Mouse (Mus musculus) Patski (cell line): Measurements from ENCODE around the gene Gclc. TPM values are rescaled to one million over a fixed set of nuclear protein-coding genes. Genes with fewer than 3 reads are reported as not detected.

Experiments
- ATAC-seq: fragments of 100-300 bp; one replicate; pipeline ENCODE4 v1.8.0; 2021
- CTCF ChIA-PET: fragments of 350-600 bp; sonication (Branson Sonifier 250); formaldehyde crosslinking; loops from one replicate; lab custom pipeline; 2022; ENCODE audit warnings: inconsistent platforms; lab: Charles Lee
- POLR2A ChIA-PET: fragments of 350-600 bp; sonication (Branson Sonifier 250); formaldehyde crosslinking; loops from one replicate; lab custom pipeline; 2022; ENCODE audit warnings: antibody characterized with exemption, inconsistent platforms; lab: Charles Lee
- DNase-seq: peaks from one replicate; pipeline ENCODE4 v3.0.0-alpha.2; 2011; ENCODE audit warnings: low read depth, low spot score
- H3K27me3 ChIP-seq: fragments of 371-371 bp; one replicate; pipeline ENCODE4 v1.5.1; 2021
- CTCF ChIP-seq: fragments of 100-300 bp; IDR thresholded peaks from one replicate; pipeline ENCODE4 v1.5.1; 2021
- in situ Hi-C: fragments of 300-500 bp; cut with MboI; formaldehyde crosslinking; loops from 3 replicates; pipeline ENCODE4 v1.11.1; 2018; ENCODE audit warnings: low pct_unique_long_range_greater_than_20kb, mixed read lengths
- polyA plus RNA-seq: library from polyadenylated mRNA; unstranded; gene quantifications from one replicate; pipeline ENCODE4 v1.2.3, GENCODE M21; 2021

The Gclc gene
- polyA plus RNA-seq, 1 experiment from 2014 or later: 183 TPM

DNA sequence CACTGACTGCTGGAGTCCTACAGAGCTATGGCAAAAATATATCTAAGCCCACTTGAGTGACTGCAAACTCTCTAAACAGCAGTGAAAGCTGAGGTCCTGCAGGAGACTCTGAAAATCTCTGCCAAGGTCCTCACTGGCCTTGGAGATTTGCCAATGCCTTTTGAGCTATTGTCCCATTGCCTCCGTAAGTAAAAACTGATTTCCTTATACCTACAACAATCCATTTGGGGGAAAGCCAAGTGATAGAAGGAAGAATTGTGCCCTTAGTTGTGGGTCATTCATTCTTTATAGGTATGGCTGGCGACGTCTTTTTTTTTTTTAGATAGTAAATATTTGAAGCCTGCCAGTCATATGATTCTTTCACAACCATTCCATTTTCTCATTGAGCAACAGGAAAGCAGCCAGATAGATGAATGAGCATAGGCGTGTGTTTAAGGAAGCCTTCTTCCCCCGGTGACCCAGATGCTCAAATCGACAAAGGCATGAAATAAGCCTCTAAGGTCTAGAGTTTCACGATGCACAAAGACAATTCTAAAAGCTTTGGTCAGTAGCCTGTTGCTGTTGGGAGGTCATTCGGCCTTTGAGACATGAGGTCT lies 35.4 kb upstream of the Gclc start:
- ATAC-seq (no peak), DNase-seq (no peak)
- H3K27me3 ChIP-seq: no peaks in the 10 kb centered on the region
- CTCF ChIA-PET: interaction anchor here (1.1 to 1.9 kb wide), 4 partner anchors 19 to 39 kb away, joined by 3 to 5 read pairs (median 3); no protein-coding TSS in a partner anchor
- no peak for TF ChIP-seq CTCF
- in situ Hi-C loops: no loop called here
- POLR2A ChIA-PET: interaction anchor here (0.5 kb wide), 1 partner anchor 23 kb away, joined by 3 read pairs; no protein-coding TSS in a partner anchor

DNA sequence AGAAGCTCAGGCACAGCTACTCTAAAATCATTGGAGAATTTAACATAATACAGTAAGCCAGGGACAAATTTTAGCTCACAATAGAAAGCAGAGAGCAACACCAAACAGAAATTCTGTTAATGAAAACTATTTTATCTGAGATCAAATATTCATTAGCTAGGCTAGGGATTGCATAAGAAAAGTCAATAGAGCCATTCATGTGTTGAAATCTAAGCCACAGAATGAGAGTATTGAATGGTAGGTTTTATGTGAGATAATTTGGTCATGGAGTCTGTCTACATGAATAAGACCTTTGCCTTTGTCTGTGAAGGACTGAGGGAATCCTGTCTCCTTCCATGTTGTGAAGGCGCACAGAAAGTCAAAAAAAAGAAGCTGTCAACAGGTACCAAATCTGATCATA lies 34.7 kb upstream of the Gclc start:
- ChIA-PET POLR2A (no interaction called here), CTCF (interaction anchor here (0.9 to 1.9 kb wide), 3 partner anchors 16 to 39 kb away, joined by 3 to 5 read pairs (median 3); no protein-coding TSS in a partner anchor)
- in situ Hi-C loops: no loop called here
- no peak for TF ChIP-seq CTCF
- no peaks in the 10 kb centered on the region for H3K27me3 ChIP-seq
- no peak for ATAC-seq
- no peak for DNase-seq

DNA sequence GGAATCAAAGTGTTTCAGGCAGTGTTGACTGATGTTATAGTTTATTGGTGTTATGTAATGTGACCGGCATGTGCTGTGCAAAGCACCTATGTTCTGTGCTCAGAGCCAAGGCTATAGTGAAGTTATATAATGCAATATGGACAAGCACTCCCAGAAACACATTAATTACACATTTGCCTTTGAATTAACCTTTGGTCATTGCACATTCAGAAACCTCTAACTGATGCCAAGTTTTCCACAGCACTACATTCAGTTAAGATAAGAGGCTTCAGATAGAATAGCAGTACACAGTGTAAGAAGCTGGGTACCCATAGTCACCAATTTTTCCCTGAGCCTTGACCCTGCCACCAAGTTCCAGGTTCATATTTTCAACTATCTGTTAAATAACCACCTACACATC lies 32.0 kb upstream of the Gclc start:
- CTCF ChIA-PET: no interaction called here
- TF ChIP-seq CTCF: no peak
- no peaks in the 10 kb centered on the region for H3K27me3 ChIP-seq
- DNase-seq (no peak), ATAC-seq (no peak)
- in situ Hi-C loops: no loop called here
- POLR2A ChIA-PET: interaction anchor here (0.6 kb wide), 1 partner anchor 243 kb away, joined by 3 read pairs; no protein-coding TSS in a partner anchor

DNA sequence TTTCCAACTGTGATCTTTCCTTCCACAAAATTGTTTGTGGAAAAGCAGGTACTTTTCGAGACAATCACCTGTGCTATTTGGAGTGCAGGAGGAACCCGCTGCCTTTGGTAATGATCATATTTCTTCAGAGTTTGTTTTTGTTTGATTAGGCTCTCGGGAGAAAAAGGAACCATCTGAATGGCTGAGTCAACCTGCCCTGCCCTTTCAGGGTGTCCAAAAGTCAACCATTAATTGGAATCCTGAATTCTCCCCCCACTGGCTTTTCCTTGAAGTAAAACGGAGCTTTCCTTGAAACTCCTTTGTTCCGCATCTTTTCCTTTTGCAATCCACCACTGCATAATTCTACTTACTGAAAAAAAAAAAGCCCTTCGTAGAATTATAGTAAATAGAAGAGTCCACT lies 30.1 kb upstream of the Gclc start:
- POLR2A ChIA-PET: no interaction called here
- no peak for DNase-seq
- H3K27me3 ChIP-seq: no peaks in the 10 kb centered on the region
- in situ Hi-C loops: no loop called here
- CTCF ChIA-PET: no interaction called here
- ATAC-seq: no peak
- no peak for TF ChIP-seq CTCF

DNA sequence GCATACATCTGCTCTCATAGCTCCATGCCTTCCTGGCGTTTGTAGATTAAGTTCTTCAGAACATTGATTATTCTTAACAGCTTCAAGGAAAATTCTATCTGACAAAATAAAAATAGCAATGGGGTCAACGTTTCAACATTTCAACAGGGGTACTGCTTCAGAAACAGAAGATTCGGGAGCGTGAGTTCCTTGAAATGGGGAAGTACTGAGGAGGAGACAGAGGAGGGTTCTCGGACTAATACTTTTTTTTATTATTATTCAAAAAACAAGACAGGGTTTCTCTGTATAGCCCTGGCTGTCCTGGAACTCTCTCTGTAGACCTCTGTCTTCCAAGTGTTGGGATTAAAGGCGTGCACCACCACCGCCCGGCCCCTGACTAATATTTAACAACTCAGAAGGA lies 28.9 kb upstream of the Gclc start:
- ChIA-PET POLR2A (no interaction called here), CTCF (no interaction called here)
- TF ChIP-seq CTCF: no peak
- DNase-seq: no peak
- in situ Hi-C loops: no loop called here
- ATAC-seq: no peak
- H3K27me3 ChIP-seq: no peaks in the 10 kb centered on the region

DNA sequence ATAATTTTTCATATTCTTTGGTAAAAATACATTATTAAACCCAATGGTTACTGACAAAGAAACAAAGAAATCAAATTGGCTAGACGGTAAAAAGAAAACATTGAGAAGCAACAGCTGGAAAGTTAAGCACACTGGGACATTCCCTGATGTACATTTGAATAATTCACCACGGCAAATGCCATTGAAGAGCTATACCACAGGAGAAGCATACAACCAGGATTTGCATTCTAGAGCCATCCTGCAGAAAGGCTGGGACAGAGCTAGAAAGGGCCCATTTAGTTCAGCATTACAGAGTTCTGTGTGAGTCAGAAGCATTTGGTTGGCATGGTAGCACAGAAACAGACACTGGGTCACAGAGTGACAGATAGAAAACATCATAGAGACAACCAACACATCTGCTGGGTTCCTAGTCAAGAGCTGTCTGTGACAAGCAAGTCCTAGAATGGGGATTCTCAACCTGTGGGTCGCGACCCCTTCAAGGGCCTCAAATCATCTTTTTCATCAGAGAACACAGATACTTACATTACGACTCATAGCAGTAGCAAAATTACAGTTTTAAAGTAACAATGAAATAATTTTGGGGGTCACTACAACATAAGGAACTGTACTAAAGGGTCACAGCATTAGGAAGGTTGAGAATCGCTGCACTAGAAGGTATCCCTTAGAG lies 28.2 kb upstream of the Gclc start:
- no peaks in the 10 kb centered on the region for H3K27me3 ChIP-seq
- POLR2A ChIA-PET: interaction anchor here (0.7 kb wide), 1 partner anchor 40 kb away, joined by 8 read pairs; no protein-coding TSS in a partner anchor
- no peak for ATAC-seq
- CTCF ChIA-PET: interaction anchor here (0.9 to 1.4 kb wide), 2 partner anchors 16 to 18 kb away, joined by 3 to 4 read pairs; no protein-coding TSS in a partner anchor
- DNase-seq: no peak
- in situ Hi-C loops: no loop called here
- TF ChIP-seq CTCF: no peak

DNA sequence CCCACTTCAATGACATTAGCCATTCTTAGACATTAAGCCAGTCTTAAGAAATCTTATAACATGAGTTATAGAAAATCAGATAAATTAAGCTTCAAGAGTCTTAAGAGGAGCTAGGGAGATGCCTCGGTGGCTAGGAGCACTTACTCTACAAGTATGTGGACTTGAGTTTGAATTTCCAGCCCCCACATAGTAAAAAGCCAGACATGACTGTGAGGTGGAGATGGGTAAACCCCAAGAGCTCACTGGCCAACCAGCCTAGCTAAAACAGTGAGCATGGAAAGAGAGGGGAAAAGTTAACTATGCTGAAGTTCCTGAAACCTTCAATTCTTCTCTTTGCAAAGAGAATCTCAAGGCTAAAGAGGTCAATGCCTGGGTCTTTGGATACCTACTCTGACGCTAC lies 27.3 kb upstream of the Gclc start:
- H3K27me3 ChIP-seq: no peaks in the 10 kb centered on the region
- POLR2A ChIA-PET: interaction anchor here (0.7 kb wide), 1 partner anchor 39 kb away, joined by 8 read pairs; no protein-coding TSS in a partner anchor
- TF ChIP-seq CTCF: no peak
- CTCF ChIA-PET: interaction anchor here (0.9 to 1.4 kb wide), 2 partner anchors 15 to 41 kb away, joined by 3 to 4 read pairs; no protein-coding TSS in a partner anchor
- ATAC-seq (no peak), DNase-seq (no peak)
- in situ Hi-C loops: no loop called here

DNA sequence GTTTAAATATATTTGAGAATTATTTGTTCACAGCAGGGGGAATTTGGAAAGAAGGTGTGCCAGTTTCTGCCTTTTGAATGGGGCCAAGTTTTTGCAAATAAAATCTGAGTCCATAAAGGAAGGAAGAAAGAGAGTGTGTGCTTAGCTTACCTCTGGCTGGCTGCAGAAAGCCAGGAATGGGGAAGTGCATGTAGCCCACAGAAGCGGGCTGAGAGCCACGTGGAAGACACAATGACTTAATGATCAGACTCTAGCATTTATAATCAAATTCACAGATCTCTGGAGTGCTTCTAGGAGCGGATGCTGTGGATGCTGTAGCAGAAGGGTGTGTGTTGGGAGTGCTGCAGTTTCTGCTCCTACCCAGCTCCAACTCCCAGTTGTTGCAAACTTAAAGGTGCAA lies 22.3 kb upstream of the Gclc start:
- in situ Hi-C loops: no loop called here
- POLR2A ChIA-PET: no interaction called here
- CTCF ChIA-PET: interaction anchor here (1.2 to 2.1 kb wide), 2 partner anchors 10 to 16 kb away, joined by 3 to 4 read pairs; no protein-coding TSS in a partner anchor
- TF ChIP-seq CTCF: no peak
- DNase-seq (no peak), ATAC-seq (no peak)
- H3K27me3 ChIP-seq: no peaks in the 10 kb centered on the region

DNA sequence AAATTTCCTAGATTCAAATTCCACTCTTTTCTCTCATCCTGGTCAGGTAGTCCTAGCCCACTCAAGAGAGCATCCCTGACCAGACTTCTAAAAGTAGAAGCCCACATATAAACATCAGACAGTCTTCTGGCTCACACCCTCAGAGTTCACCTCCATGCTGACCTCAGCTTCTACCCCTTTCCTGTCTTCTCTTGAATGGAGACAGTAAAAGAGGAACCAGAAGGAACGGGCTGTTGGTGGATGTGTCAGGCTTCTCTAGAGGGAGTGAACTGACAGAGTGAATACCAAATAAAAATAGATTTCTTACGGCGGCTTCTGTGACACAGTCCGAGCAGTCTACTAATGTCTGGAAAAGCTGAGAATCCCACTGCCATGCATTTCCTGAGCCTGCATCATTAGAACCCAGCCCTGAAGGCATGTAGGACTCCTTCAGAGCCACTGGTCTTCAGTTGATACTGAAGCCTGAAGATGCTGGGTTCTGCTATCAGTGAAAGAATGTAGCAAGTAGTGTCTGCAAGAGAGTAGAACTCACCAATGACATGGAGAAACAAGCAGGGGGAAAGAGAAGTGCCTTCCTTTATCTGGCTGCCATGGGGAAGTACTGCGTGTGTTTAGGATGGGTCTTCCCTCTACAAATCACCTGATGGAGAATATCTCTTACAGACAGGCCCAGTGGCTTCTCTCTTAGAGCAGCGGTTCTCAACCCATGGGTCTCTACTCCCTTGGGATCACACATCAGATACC lies 16.9 kb upstream of the Gclc start:
- DNase-seq (no peak), ATAC-seq (no peak)
- ChIA-PET CTCF (interaction anchor here (0.7 kb wide), 1 partner anchor 77 kb away, joined by 3 read pairs; no protein-coding TSS in a partner anchor), POLR2A (no interaction called here)
- TF ChIP-seq CTCF: no peak
- no peaks in the 10 kb centered on the region for H3K27me3 ChIP-seq
- in situ Hi-C loops: no loop called here

DNA sequence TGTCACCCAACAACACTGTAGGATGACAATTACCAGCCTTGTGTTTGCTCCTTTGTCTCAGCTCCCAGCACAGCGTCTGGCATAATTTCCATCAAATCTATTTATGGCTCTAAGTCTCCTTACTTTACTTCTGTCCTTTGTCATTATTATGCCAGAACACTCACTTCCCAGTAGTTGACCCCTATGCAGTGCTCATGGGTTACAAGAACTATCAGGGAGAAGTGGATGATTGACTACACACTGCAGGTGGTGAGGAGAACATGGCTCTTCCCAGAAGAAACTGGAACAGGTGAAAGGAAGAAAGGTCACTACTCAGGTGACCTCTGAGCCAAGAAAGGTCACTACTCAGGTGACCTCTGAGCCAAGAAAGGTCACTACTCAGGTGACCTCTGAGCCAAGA lies 12.9 kb upstream of the Gclc start:
- in situ Hi-C loops: no loop called here
- ATAC-seq: no peak
- TF ChIP-seq CTCF: no peak
- POLR2A ChIA-PET: interaction anchor here (0.6 kb wide), 1 partner anchor 23 kb away, joined by 3 read pairs; no protein-coding TSS in a partner anchor
- H3K27me3 ChIP-seq: no peaks in the 10 kb centered on the region
- CTCF ChIA-PET: interaction anchor here (1.0 to 1.5 kb wide), 4 partner anchors 9 to 15 kb away, joined by 3 to 4 read pairs (median 4); no protein-coding TSS in a partner anchor
- DNase-seq: no peak
